ENCODE assay signal across 8 mouse cellular contexts in genomic region chr8:121125311-121125876, GRCm38 (mm10). TPM values are rescaled to one million over a fixed set of nuclear protein-coding genes. Genes with fewer than 3 reads are reported as not detected.
DNase-seq lines count a peak whose midpoint lies in the region; ATAC-seq lines count a peak whose summit lies in the region.

No protein-coding gene starts in this region.

- H3K9me3 ChIP-seq in forebrain, embryonic 15.5 days: no peaks in the 10 kb centered on the region

- no peaks in the 10 kb centered on the region for H3K36me3 ChIP-seq in forebrain, embryonic 15.5 days

- peak; percentile 93 for DNase-seq in 3T3-L1 (ENCODE audit: low read depth, low spot score)
- peak; percentile 88 for DNase-seq in adrenal gland, adult 2 months
- peak; percentile 80 for DNase-seq in heart, postnatal 25 days (ENCODE audit: low spot score)
- peak; percentile 88 to 93 for DNase-seq in kidney, postnatal 4 days
- DNase-seq in right cerebral cortex, postnatal 25 days: peak; percentile 44
- no peak for DNase-seq in spleen, adult 18-20 months

- H3K4me3 ChIP-seq in forebrain, embryonic 15.5 days: peak overlapping the region; percentile 15; the same call in 1 of the 2 replicates

- ATAC-seq in forebrain, embryonic 15.5 days (replicated peaks): peak; percentile 57
- peak; percentile 43; the same call in 1 of the 2 replicates for ATAC-seq in megakaryocyte, adult 5-6 weeks (ENCODE audit: poor library complexity, severe bottlenecking)

- H3K27me3 ChIP-seq in forebrain, embryonic 15.5 days: peaks cover 99% of the 10 kb centered on the region

- no peak overlapping the region for H3K9ac ChIP-seq in forebrain, embryonic 15.5 days (replicated peaks)

- WGBS in forebrain, embryonic 15.5 days: under 1% methylated on average over 35 of the region's 36 CpGs

- H3K27ac ChIP-seq in forebrain, embryonic 15.5 days (replicated peaks): no peak overlapping the region

- H3K4me1 ChIP-seq in forebrain, embryonic 15.5 days: peaks cover 20% of the 10 kb centered on the region

- peak overlapping the region; percentile 30 for H3K4me2 ChIP-seq in forebrain, embryonic 15.5 days (replicated peaks)

- intact Hi-C loops in heart, postnatal 25 days (cut with DNase I): loop anchor here (5.0 kb wide), 1 partner anchor 102 kb away; no protein-coding TSS in a partner anchor

RNA-seq across cellular contexts. Expression of gene Foxl1, which starts 2.3 kb away (rescaled TPM):
- under 1 TPM; 0.09 to 0.38 TPM for total RNA-seq in adrenal gland, adult 2 months (2021)
- 0.62 and 0.66 TPM in 2 replicates for polyA plus RNA-seq in adrenal gland, adult 2 months (2012; rRNA removed)
- polyA plus RNA-seq in forebrain, embryonic 15.5 days (2015; fragmentation: Nextera tagmentation; extraction: Ambion mirVana): 0.10 and 0.18 TPM in 2 replicates
- total RNA-seq in heart, postnatal 25 days (2021): under 1 TPM in 1 of 2 experiments, not detected in 1; 0.16 TPM
- not detected in 2 replicates for total RNA-seq in megakaryocyte, adult 5-6 weeks (2015)
- not detected in 2 replicates for total RNA-seq in megakaryocyte, adult 5-6 weeks (2017)

RNA-seq across cellular contexts. Expression of gene Foxc2, which starts 9.4 kb away (rescaled TPM):
- total RNA-seq in adrenal gland, adult 2 months (2021): 1 to 10 TPM; 3.3 to 6.3 TPM
- 14.4 and 15.2 TPM in 2 replicates for polyA plus RNA-seq in adrenal gland, adult 2 months (2012; rRNA removed)
- 1.6 and 2.0 TPM in 2 replicates for polyA plus RNA-seq in forebrain, embryonic 15.5 days (2015; fragmentation: Nextera tagmentation; extraction: Ambion mirVana)
- 1 to 10 TPM; 2.0 to 2.2 TPM for total RNA-seq in heart, postnatal 25 days (2021)
- total RNA-seq in megakaryocyte, adult 5-6 weeks (2015): not detected in 2 replicates
- total RNA-seq in megakaryocyte, adult 5-6 weeks (2017): not detected in 2 replicates

RNA-seq across cellular contexts. Expression of gene Mthfsd, which starts 17.2 kb away (rescaled TPM):
- total RNA-seq in adrenal gland, adult 2 months (2021): 10 to 100 TPM; 31.8 to 35.6 TPM
- polyA plus RNA-seq in adrenal gland, adult 2 months (2012; rRNA removed): 62.7 and 65.6 TPM in 2 replicates
- polyA plus RNA-seq in forebrain, embryonic 15.5 days (2015; fragmentation: Nextera tagmentation; extraction: Ambion mirVana): 49.8 and 55.4 TPM in 2 replicates
- total RNA-seq in heart, postnatal 25 days (2021): 10 to 100 TPM; 13.2 to 14.2 TPM
- total RNA-seq in megakaryocyte, adult 5-6 weeks (2015): 11.0 and 12.6 TPM in 2 replicates
- 7.1 and 13.1 TPM in 2 replicates for total RNA-seq in megakaryocyte, adult 5-6 weeks (2017)

RNA-seq across cellular contexts. Expression of gene Foxf1, which starts 41.2 kb away (rescaled TPM):
- under 1 TPM; 0.52 to 0.73 TPM for total RNA-seq in adrenal gland, adult 2 months (2021)
- 0.92 and 2.3 TPM in 2 replicates for polyA plus RNA-seq in adrenal gland, adult 2 months (2012; rRNA removed)
- polyA plus RNA-seq in forebrain, embryonic 15.5 days (2015; fragmentation: Nextera tagmentation; extraction: Ambion mirVana): 0.54 and 0.87 TPM in 2 replicates
- total RNA-seq in heart, postnatal 25 days (2021): under 1 TPM in 1 of 2 experiments, not detected in 1; 0.20 TPM
- total RNA-seq in megakaryocyte, adult 5-6 weeks (2015): not detected in 2 replicates
- not detected in 2 replicates for total RNA-seq in megakaryocyte, adult 5-6 weeks (2017)

Comparison
In these comparisons a context has a peak if more than half of its experiments do, and no peak if none do; other contexts are left out.
1. DNase-seq: peak in 3T3-L1 (single experiment), adrenal gland, adult 2 months (single experiment), heart, postnatal 25 days (single experiment), kidney, postnatal 4 days (2 of 2) and right cerebral cortex, postnatal 25 days (single experiment); none in spleen, adult 18-20 months (0 of 2).